Mouse (Mus musculus): ENCODE data around the gene Klk6. TPM values are rescaled to one million over a fixed set of nuclear protein-coding genes. Genes with fewer than 3 reads are reported as not detected.
A peak's percentile ranks its signal among the peaks of the same experiment; 100 is the strongest.

Klk6 gene
- polyA plus RNA-seq, 1 experiment from 2014 or later, result not detected

DNA sequence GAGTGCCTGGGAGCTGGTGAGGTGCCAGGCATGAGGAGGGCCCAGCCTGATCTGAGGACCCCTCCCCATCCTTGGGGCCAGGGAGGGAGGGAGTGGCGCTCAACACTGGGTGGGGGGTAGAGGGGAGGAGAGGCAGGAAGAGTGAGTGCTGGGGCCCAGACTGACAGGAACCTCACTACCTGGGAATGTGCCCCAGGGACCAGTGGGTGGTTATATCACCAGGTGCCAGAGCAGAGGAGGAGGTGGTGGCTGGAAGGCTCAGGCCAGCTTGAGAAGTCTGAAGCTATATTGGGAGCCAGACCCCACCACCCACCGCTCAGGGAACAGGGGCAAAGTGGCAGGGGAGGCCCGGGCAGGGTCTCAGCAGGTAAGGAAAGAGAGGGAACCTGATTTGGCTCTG lies 17.4 kb downstream of the Klk6 start, which contains the start of gene Klk5:
Gene Klk5 (plus strand): TSS at position 271 of the 400 bp plus-strand sequence.
- Histone ChIP-seq H3K4me3 (ENCODE audit: low read depth, low read length) (no peak within 1 kb of the TSS), H3K9me3 (ENCODE audit: control insufficient read depth, low read depth, low read length) (no peaks in the 10 kb centered on the region), H3K9ac (replicated peaks; ENCODE audit: low read depth, low read length) (no peak within 1 kb of the TSS), H3K4me2 (replicated peaks; ENCODE audit: low read depth, low read length) (no peak within 1 kb of the TSS), H3K4me1 (ENCODE audit: control insufficient read depth, insufficient read depth, low read length) (no peaks in the 10 kb centered on the region), H3K27me3 (ENCODE audit: control insufficient read depth, insufficient read depth, low read length) (no peaks in the 10 kb centered on the region), H3K36me3 (ENCODE audit: control insufficient read depth, insufficient read depth, low read length) (no peaks in the 10 kb centered on the region), H3K27ac (ENCODE audit: low read length) (no peak within 1 kb of the TSS)
- no peak for ATAC-seq (ENCODE audit: insufficient number of reproducible peaks, insufficient read depth, low FRiP score, low read depth)
- 55% methylated on average over 3 of the region's 3 CpGs for WGBS

DNA sequence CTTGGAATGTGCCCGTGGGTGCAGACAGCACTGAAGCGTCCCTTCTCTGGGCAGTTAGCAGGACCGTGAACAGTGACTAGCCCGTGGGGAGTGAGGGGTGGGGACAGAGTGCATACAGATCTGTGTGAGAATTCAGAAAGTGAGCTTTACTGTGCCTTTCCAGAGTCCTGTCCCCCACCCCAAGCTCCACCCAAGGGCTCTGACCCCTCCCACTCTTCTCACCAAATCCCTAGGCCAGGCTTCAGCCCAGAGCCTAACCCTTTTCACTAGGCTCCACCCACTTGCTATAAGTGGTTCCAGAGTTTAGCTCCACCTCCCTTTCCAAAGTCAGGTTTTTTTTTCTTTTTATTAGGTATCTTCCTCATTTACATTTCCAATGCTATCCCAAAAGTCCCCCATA lies 19.5 kb downstream of the Klk6 start:
- no peaks in the 10 kb centered on the region for H3K9me3 ChIP-seq (ENCODE audit: control insufficient read depth, low read depth, low read length)
- H3K27ac ChIP-seq (ENCODE audit: low read length), result no peak overlapping the region
- no peak overlapping the region for H3K4me3 ChIP-seq (ENCODE audit: low read depth, low read length)
- H3K4me2 ChIP-seq (replicated peaks; ENCODE audit: low read depth, low read length), result no peak overlapping the region
- ATAC-seq (ENCODE audit: insufficient number of reproducible peaks, insufficient read depth, low FRiP score, low read depth), result no peak
- H3K4me1 ChIP-seq (ENCODE audit: control insufficient read depth, insufficient read depth, low read length), result no peaks in the 10 kb centered on the region
- no peaks in the 10 kb centered on the region for H3K36me3 ChIP-seq (ENCODE audit: control insufficient read depth, insufficient read depth, low read length)
- no peaks in the 10 kb centered on the region for H3K27me3 ChIP-seq (ENCODE audit: control insufficient read depth, insufficient read depth, low read length)
- WGBS, result 89% methylated on average over 4 of the region's 4 CpGs
- no peak overlapping the region for H3K9ac ChIP-seq (replicated peaks; ENCODE audit: low read depth, low read length)

GRCm38 (mm10) chr7:43851616-43852015 lies 27.3 kb downstream of the Klk6 start:
- WGBS, result 94% methylated on average over 6 of the region's 6 CpGs
- no peaks in the 10 kb centered on the region for H3K4me1 ChIP-seq (ENCODE audit: control insufficient read depth, insufficient read depth, low read length)
- ATAC-seq (ENCODE audit: insufficient number of reproducible peaks, insufficient read depth, low FRiP score, low read depth), result no peak
- no peak overlapping the region for H3K4me2 ChIP-seq (replicated peaks; ENCODE audit: low read depth, low read length)
- H3K4me3 ChIP-seq (ENCODE audit: low read depth, low read length), result no peak overlapping the region
- no peak overlapping the region for H3K27ac ChIP-seq (ENCODE audit: low read length)
- H3K36me3 ChIP-seq (ENCODE audit: control insufficient read depth, insufficient read depth, low read length), result no peaks in the 10 kb centered on the region
- no peaks in the 10 kb centered on the region for H3K9me3 ChIP-seq (ENCODE audit: control insufficient read depth, low read depth, low read length)
- H3K9ac ChIP-seq (replicated peaks; ENCODE audit: low read depth, low read length), result no peak overlapping the region
- H3K27me3 ChIP-seq (ENCODE audit: control insufficient read depth, insufficient read depth, low read length), result no peaks in the 10 kb centered on the region

- no peaks in the 10 kb centered on the region for H3K4me1 ChIP-seq (ENCODE audit: control insufficient read depth, insufficient read depth, low read length)
- ATAC-seq (ENCODE audit: insufficient number of reproducible peaks, insufficient read depth, low FRiP score, low read depth), result no peak
Observed at GRCm38 (mm10) chr7:43854642-43855380, 30.5 kb downstream of the Klk6 start.

GRCm38 (mm10) chr7:43855709-43856108 lies 31.4 kb downstream of the Klk6 start:
- H3K27ac ChIP-seq (ENCODE audit: low read length), result no peak overlapping the region
- H3K4me1 ChIP-seq (ENCODE audit: control insufficient read depth, insufficient read depth, low read length), result no peaks in the 10 kb centered on the region
- no peaks in the 10 kb centered on the region for H3K36me3 ChIP-seq (ENCODE audit: control insufficient read depth, insufficient read depth, low read length)
- H3K27me3 ChIP-seq (ENCODE audit: control insufficient read depth, insufficient read depth, low read length), result no peaks in the 10 kb centered on the region
- H3K4me3 ChIP-seq (ENCODE audit: low read depth, low read length), result no peak overlapping the region
- no peak overlapping the region for H3K4me2 ChIP-seq (replicated peaks; ENCODE audit: low read depth, low read length)
- WGBS, result 55% methylated on average over 3 of the region's 3 CpGs
- peak; percentile 77; the same call in 1 of the 2 replicates for ATAC-seq (ENCODE audit: insufficient number of reproducible peaks, insufficient read depth, low FRiP score, low read depth)
- H3K9me3 ChIP-seq (ENCODE audit: control insufficient read depth, low read depth, low read length), result no peaks in the 10 kb centered on the region
- H3K9ac ChIP-seq (replicated peaks; ENCODE audit: low read depth, low read length), result no peak overlapping the region

More at GRCm38 (mm10) chr7:43854642-43855380, 30.5 kb downstream of the Klk6 start:
- Histone ChIP-seq H3K4me2 (replicated peaks; ENCODE audit: low read depth, low read length) (no peak overlapping the region), H3K4me3 (ENCODE audit: low read depth, low read length) (no peak overlapping the region), H3K9me3 (ENCODE audit: control insufficient read depth, low read depth, low read length) (no peaks in the 10 kb centered on the region), H3K27me3 (ENCODE audit: control insufficient read depth, insufficient read depth, low read length) (no peaks in the 10 kb centered on the region), H3K27ac (ENCODE audit: low read length) (no peak overlapping the region), H3K36me3 (ENCODE audit: control insufficient read depth, insufficient read depth, low read length) (no peaks in the 10 kb centered on the region), H3K9ac (replicated peaks; ENCODE audit: low read depth, low read length) (no peak overlapping the region)
- WGBS, result 59% methylated on average over 9 of the region's 9 CpGs

DNA sequence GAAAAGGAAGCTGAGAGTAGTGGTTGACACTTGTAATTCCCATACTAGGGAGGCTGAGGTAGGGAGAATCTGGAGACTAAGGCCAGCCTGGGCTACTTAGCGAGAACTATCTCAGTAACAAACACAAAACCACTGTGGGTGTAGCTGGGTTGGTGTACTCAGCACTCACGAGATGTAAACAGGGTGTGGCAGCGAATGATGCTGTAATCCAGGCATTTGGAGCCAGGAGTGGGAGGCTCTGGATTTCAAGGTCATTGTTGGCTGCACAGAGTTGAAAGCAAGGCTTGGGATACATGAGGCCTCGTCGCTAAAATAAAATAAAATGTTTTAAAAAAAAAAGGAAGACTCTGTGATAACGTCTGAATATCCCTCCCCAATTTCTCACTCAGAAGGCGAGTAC lies 32.0 kb downstream of the Klk6 start:
- no peak for ATAC-seq (ENCODE audit: insufficient number of reproducible peaks, insufficient read depth, low FRiP score, low read depth)
- no peak overlapping the region for H3K4me3 ChIP-seq (ENCODE audit: low read depth, low read length)
- no peak overlapping the region for H3K27ac ChIP-seq (ENCODE audit: low read length)
- H3K9ac ChIP-seq (replicated peaks; ENCODE audit: low read depth, low read length), result no peak overlapping the region
- H3K4me2 ChIP-seq (replicated peaks; ENCODE audit: low read depth, low read length), result no peak overlapping the region
- WGBS, result 77% methylated on average over 7 of the region's 7 CpGs
- no peaks in the 10 kb centered on the region for H3K27me3 ChIP-seq (ENCODE audit: control insufficient read depth, insufficient read depth, low read length)
- H3K9me3 ChIP-seq (ENCODE audit: control insufficient read depth, low read depth, low read length), result no peaks in the 10 kb centered on the region
- no peaks in the 10 kb centered on the region for H3K36me3 ChIP-seq (ENCODE audit: control insufficient read depth, insufficient read depth, low read length)
- H3K4me1 ChIP-seq (ENCODE audit: control insufficient read depth, insufficient read depth, low read length), result no peaks in the 10 kb centered on the region

DNA sequence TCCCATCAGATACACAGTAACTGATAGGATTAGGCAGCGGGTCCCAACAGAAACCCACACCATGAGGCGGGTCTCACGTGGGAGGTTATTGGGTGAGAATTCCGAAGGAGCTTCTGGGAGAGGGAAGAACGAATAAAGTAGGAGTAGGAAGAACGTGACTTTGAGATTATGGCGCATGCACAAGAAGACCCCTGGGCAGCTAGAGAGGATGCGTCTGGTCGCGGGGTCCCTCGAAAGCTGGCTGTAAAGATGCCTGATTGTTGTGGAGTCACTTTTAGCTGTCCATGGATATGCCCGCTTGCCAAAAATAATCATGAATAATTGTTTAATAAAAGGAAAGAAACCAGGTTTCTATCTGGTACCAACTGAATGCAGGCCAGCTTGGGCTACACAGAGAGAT lies 33.2 kb downstream of the Klk6 start:
- no peaks in the 10 kb centered on the region for H3K27me3 ChIP-seq (ENCODE audit: control insufficient read depth, insufficient read depth, low read length)
- no peaks in the 10 kb centered on the region for H3K36me3 ChIP-seq (ENCODE audit: control insufficient read depth, insufficient read depth, low read length)
- H3K4me1 ChIP-seq (ENCODE audit: control insufficient read depth, insufficient read depth, low read length), result no peaks in the 10 kb centered on the region
- no peak overlapping the region for H3K27ac ChIP-seq (ENCODE audit: low read length)
- H3K9ac ChIP-seq (replicated peaks; ENCODE audit: low read depth, low read length), result no peak overlapping the region
- no peak overlapping the region for H3K4me3 ChIP-seq (ENCODE audit: low read depth, low read length)
- ATAC-seq (ENCODE audit: insufficient number of reproducible peaks, insufficient read depth, low FRiP score, low read depth), result no peak
- 91% methylated on average over 12 of the region's 12 CpGs for WGBS
- no peak overlapping the region for H3K4me2 ChIP-seq (replicated peaks; ENCODE audit: low read depth, low read length)
- H3K9me3 ChIP-seq (ENCODE audit: control insufficient read depth, low read depth, low read length), result no peaks in the 10 kb centered on the region

- WGBS, result 84% methylated on average over 8 of the region's 8 CpGs
- no peak overlapping the region for H3K27ac ChIP-seq (ENCODE audit: low read length)
- no peak for ATAC-seq (ENCODE audit: insufficient number of reproducible peaks, insufficient read depth, low FRiP score, low read depth)
Observed at GRCm38 (mm10) chr7:43860411-43860810, 36.1 kb downstream of the Klk6 start.

DNA sequence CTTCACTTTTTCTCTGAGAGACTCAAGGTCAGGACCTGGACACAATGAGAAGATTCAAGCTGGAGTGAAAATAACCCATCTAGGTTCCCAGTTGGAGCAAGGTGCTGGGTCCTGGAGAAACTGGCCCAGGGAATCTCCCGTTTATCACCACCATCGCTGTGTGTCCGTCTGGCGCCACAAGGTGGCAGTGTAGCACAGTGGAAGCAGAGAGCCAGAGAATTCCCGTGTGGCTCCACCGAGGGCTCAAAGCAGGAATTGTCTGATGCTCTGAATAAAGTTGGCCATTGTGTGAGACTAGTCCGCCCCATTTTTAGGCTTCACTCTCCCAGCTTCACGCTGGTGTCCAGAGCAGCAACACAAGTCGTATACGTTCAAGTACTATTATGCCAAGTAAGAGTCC lies 48.9 kb downstream of the Klk6 start:
- peak; percentile 46; the same call in 1 of the 2 replicates for ATAC-seq (ENCODE audit: insufficient number of reproducible peaks, insufficient read depth, low FRiP score, low read depth)
- Histone ChIP-seq H3K36me3 (ENCODE audit: control insufficient read depth, insufficient read depth, low read length) (no peaks in the 10 kb centered on the region), H3K4me3 (ENCODE audit: low read depth, low read length) (no peak overlapping the region), H3K9ac (replicated peaks; ENCODE audit: low read depth, low read length) (no peak overlapping the region), H3K27ac (ENCODE audit: low read length) (no peak overlapping the region), H3K4me1 (ENCODE audit: control insufficient read depth, insufficient read depth, low read length) (no peaks in the 10 kb centered on the region), H3K9me3 (ENCODE audit: control insufficient read depth, low read depth, low read length) (no peaks in the 10 kb centered on the region), H3K27me3 (ENCODE audit: control insufficient read depth, insufficient read depth, low read length) (no peaks in the 10 kb centered on the region), H3K4me2 (replicated peaks; ENCODE audit: low read depth, low read length) (no peak overlapping the region)
- 7% methylated on average over 10 of the region's 10 CpGs for WGBS

More at GRCm38 (mm10) chr7:43860411-43860810, 36.1 kb downstream of the Klk6 start:
- no peak overlapping the region for H3K4me2 ChIP-seq (replicated peaks; ENCODE audit: low read depth, low read length)
- H3K9ac ChIP-seq (replicated peaks; ENCODE audit: low read depth, low read length), result no peak overlapping the region
- H3K36me3 ChIP-seq (ENCODE audit: control insufficient read depth, insufficient read depth, low read length), result no peaks in the 10 kb centered on the region
- no peaks in the 10 kb centered on the region for H3K9me3 ChIP-seq (ENCODE audit: control insufficient read depth, low read depth, low read length)
- H3K4me1 ChIP-seq (ENCODE audit: control insufficient read depth, insufficient read depth, low read length), result no peaks in the 10 kb centered on the region
- H3K27me3 ChIP-seq (ENCODE audit: control insufficient read depth, insufficient read depth, low read length), result no peaks in the 10 kb centered on the region
- no peak overlapping the region for H3K4me3 ChIP-seq (ENCODE audit: low read depth, low read length)

All from stomach, embryonic 14.5 days (tissue).